Mouse (Mus musculus): ENCODE results near the gene Rtn2.

- TF ChIP-seq GATA1 (IDR thresholded peaks at IDR 0.05; ENCODE audit: low read length) (no peak), TAL1 (IDR thresholded peaks at IDR 0.05; ENCODE audit: low read length) (no peak)
Observed at GRCm38 (mm10) chr7:19305796-19306765, 23.7 kb downstream of the Rtn2 start.

Data from erythroblast, embryonic 14.5 days (primary cell).